Mouse (Mus musculus) frontal cortex, adult (tissue): ENCODE measurements around the gene Gli3.

ENCODE experiments used
- ATAC-seq: cut with Nextera tagmentation; 2 replicates; pipeline ENCODE4 v1.9.2; 2017; ENCODE audit warnings: mild to moderate bottlenecking, moderate library complexity, mixed read lengths; ENCODE audit not compliant: low TSS enrichment

Gene Gli3

DNA sequence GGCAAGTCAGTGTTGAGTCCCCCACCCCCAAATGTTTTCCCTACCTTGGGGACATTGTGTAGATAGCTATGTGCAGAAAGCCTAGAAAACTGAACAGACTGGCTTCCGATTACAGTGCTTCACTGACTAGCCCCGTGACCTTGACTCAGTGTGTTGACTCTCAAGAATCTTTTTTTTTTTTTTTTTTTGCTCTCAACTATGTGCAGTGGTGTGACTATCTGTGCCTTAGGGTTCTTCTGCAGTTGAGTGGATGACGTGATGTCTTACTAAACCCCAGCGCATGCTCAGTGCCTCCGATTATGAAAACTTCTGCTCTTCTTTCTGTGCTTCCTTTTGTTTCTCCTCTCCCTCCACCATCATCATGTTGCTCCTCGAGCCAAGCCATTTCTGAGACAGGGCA is 87.7 kb downstream of the Gli3 start:
- ATAC-seq, result no peak

DNA sequence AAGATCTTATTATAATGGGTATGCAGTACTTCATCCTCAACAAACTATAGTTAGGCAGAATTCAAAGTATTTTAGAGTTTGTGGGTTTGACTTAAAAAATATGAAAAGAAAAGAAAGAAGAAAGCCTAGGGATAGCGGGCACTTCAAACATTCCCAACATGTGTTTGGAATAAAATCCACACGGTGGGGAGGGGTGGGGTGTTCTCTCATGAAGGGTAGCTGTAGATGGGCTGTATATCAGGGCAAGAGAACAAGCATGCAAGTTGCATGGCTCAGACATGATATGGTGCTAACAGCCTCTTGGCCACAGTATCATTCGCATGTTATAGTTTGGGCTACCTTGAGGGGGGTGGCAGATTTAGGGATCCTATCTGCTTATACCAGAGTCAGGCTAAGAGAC is 89.0 kb downstream of the Gli3 start:
- ATAC-seq, result no peak

DNA sequence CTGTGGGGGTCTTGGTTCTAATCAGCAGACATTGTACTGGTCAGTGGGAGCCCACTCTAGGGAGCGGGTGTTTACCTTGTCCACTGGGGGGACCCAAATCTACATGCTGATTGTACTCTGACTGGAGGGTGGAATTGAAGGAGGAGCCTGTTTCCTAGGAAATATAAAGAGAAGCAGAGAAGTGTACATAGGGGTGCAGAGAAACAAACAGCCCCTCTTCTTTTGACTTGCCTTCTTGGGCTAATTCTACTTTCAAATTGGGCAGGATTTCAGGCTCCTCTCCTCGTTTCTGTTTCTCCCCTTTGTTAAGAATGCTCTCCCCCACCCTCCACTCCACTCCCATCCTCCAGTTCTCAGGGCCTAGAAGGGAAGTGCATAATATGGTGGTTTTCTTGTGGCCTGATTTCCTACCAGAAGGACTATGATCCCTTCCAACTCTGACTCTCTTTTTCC is 93.6 kb downstream of the Gli3 start:
- ATAC-seq, result peak; percentile 53

DNA sequence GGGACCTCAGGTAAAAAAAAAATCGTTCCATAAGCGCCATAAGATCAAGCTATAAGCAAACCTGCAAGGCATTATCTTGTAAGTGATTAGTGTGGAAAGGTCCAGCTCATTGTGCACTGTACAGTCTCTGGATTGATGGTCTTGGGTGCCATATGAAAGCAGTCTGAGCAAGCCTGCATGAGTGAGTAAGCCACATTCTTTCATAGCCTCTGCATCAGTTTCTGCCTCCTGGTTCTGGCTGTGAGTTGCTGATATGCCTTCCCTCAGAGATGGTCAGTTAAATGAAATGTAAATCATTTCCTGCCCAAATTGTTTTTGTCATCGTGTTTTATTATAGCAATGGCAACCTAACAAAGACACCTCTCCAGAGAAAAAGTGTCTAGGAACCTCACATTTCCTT is 98.4 kb downstream of the Gli3 start:
- no peak for ATAC-seq

DNA sequence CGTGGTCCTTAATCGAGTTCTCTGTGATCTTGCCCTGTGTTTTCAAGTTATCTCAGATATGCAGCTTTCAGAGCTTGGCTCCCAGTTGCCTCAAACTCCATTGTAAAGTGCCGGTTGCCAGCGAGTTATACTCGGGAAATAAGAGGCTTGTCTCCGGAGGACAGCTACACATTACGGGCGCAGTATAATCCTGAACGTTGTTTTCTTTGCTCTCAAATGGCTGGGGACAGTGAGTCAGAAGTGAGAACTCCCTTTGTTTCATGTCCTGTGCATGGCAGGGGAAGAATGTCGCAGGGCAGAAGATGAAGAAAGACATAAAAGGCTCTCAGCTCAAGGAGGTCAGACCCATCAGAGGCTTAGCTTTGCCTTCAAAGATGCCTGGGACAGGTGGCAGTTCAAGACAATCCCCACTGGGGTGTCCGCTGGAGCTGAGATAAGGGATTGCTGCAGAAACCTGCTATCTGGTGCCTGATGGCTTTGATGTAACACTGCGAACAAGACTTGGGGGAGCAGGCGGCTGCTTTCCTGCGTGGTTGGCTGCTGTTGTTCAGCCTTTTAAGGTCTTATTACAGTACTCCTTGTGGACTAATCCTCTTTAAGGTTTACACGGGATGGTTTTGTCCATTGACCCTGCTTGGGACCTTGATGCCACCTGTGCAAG is 108.0 kb downstream of the Gli3 start:
- peak; percentile 73 for ATAC-seq

DNA sequence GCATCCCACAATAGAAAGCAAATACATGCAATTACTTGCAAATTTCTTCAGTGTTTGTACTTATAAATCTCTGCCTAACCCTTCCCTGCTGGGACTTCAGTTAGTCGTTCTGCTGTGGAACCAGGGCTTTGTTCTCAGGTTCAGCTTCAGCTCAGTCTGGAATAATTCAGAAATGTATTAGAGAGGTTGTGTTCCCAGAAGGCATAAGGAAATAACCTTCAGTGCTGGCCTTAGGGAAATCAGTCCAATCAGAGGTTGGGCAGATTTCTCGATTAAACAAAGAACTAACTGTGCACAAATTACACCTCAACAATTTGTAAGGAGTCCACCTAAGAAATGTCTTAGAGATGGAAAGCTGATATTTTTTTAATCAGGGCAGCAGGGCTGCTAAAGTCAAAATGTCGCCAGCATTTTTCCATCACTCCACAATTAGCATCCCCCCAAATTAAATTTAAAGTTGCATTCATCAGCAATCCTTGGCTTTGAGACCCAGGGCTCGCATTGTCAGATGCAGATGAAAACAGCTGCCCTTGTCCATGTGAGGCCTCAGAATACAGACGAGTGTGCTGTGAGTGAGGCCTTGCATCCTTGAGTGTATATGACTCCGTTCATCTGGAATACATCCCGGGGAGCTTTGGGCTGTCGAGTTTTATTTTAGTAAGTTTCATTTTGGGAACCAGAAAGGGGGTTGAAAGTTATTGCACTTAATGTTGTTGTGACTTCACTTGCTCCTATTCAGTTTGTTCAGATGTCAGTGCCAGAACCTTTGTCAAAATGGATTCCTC is 114.3 kb downstream of the Gli3 start:
- ATAC-seq, result no peak

DNA sequence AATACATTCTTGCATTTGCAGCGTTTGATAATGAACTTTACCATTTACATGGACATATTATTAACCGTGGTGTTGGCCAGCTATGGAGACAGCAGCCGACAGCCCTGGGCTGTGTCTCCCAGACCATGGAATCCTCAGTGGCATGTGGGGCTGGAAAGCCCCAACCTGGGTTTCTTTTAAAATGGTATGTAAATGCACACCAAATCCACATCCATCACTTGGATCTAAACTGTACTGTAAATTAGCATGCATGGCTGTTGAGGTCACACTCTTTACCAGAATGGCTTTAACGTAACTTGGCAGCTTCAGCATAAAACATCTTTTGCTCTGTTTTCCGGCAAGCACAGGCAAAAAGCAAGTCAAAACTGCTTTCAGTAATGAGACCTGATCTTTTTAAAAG is 117.4 kb downstream of the Gli3 start:
- no peak for ATAC-seq

DNA sequence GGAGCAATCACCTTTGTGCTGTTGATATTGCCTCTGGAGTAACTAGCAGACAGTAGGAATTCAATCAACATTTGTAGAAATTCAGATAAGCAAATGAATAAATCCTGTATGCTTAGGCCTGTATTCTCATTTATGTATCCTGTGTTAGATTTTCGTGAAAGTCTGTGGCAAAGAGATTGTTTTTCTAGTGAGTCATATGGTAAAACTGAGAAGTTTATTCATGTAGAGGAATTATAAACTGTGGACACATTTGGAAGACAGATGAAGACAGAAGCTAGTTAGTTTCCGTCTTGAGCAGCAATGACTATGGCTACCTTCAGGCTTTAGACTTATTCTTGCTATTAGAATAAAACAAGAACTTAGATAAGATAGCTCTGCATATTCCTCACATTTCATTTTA is 122.9 kb downstream of the Gli3 start:
- ATAC-seq, result no peak

DNA sequence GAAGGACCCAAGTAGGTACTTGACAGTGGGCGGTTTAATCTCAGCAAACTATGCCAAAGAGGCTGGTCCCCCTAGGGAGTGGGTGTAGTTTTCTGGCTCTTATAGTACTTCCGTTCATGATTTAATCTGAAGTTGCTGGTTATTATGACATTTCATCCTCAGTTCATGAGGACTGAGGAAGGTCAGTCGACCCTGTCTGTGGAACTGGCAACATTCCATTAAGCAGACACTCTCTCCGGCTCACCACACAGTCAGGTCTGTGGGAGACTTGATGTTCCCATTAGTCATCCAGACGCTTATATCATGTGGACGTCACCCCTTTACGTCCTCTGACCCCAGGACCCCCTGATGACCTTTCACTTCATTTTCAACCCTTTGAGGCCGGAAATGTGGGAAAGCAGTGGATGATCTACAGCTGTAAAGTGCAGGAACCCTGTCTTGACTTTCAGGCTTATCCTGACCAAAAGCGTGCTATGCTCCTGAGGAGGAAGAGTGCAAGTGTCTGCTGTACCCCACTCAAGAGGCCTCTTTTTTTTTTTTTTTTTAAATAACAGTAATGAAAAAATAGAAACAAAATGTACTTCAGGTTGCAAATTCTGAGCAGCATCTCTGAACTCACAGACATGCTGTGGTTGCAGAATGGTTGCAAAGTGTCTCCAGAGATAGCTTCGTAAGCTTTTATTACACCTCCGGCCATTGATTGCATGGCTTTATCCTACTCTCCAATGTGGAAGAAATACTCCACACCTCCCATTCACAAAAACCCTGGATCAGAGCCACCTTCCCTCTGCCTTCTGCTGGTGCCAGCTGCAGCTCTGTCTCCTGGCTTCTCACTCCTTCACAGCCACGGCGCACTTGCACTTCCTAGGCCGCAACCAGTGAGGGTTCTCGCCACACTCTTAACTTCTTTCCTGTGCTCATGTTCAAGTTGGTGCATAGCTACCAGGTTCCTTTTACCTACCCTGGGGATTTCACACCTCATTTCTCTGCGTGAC is 125.5 kb downstream of the Gli3 start:
- peak; percentile 93 for ATAC-seq

DNA sequence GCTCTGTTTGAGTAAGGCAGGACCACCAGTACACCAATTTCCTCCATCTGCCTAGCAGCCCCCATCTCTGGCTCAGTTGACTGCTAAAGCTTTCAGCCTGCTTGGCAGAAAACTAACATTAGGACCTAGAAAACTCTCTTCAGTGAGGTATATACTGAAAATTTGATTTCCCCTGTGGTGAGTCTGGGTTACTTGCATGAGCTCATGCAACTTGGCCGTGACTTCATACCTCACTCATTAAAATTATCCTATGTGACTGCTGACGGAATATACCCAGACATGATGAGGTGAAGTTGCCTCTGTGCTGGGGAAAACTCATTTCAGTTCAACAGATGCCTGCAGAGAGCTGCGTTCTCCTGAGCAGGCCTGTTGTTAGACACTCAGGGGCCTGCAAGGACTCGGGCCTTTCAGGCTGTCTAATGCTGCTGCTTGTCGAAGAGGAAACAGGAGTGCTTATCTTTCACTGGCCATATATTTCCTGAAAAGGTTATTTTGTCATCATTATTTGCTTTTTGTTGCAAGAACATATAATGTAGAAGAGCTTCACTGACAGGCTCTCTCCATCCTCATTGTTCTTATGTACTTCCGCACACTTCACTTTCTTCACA is 127.4 kb downstream of the Gli3 start:
- ATAC-seq, result no peak

DNA sequence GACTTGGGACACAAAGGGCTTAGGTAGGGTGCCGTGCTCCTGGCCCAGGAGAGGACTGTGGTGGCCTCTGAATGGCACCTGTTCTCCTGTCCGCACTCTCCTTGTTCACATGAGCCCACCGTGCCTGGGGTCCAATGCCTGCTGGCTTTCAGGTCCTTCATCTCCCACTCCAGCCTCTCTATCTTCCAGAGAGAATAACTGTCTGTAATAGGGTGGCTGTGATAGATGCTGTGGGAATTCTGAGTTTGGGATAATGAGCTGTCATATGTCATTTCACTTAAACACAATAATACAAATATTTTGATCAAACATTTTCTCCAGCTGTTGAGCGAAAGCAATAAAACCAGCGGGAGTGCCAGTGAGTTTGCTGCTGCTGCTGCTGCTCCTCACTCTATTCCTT is 133.6 kb downstream of the Gli3 start:
- ATAC-seq, result no peak

DNA sequence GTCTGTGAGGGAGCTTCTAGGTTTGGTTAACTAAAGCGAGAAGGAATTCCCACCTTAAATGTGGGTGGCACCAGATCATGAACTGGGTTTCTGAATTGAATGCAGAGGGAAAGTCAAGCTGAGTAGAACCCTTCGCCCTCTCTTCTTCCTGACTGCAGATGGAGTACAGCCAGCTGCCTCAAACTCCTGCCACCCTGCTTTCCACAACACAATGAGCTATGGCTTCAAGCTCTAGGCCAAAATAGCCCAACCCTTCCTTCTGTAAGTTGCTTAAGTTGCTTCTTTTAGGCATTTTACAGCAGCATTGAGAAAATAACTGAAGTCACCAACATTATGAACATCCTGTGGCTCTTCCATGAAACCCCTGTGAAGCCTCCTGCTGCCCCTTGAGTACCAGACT is 136.7 kb downstream of the Gli3 start:
- no peak for ATAC-seq

DNA sequence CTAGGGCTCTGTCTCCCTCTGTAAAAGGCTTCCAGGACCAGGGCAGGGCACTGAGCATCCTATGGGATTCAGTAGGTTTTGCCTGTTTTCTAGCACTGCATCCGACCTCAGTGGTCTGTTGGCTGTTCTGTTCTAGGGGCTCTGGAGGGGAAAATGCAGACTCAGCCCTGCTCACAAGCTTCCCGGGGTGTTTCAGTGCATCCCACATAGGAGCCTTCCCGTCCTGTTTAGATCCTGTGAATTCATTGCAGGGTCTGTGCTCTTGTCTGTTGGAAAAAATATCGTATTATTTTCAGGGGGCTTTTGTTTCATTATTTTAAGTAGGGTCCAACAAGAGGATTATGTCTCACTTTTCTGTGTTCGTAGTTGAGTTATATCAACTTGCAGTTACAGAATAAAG is 139.1 kb downstream of the Gli3 start:
- no peak for ATAC-seq

DNA sequence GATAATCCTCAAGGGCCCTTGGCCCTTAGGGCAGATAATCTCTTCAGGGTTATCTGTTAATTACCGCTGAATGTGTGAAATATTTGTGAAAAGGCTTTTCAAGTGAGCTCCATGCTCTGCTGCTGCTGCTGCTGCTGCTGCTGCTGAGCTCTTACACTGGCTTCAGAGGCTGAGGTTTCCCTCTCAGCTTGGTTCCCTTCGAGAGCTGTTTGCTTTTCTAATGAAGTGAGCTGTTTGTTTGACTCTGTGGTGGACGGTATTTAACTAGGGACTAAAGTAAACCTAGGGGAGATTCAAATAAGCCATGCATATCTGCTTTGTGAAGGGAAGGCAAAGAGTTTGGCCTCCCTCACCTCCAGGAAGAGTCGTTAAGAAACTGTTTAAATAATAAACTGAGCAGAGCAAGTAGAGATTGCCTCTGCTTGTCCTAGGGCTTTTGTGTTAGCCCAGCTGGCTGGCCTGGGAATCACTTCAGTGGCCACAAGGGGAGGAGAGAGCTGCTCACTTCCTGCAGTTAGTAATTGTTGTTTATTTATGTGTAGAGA is 139.7 kb downstream of the Gli3 start:
- ATAC-seq, result no peak

DNA sequence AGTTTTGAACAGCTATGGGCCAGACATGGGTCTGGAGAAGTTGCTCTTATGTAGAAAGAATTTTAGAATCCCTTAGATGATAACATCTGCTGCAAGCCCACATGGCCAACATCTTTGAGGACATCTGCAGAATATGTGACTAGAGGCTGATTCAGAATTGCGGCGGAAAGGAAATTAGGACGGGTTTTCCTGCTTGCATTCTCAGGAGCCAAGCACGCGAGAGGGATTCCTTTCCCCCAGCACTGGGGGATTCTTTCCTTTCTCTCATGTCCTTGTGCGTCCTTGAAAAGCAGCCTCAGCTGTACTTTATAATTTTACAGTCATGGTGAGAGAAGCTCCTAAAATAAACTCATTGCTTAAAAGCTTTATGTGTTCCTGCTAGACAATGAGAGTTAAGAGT is 141.0 kb downstream of the Gli3 start:
- no peak for ATAC-seq

DNA sequence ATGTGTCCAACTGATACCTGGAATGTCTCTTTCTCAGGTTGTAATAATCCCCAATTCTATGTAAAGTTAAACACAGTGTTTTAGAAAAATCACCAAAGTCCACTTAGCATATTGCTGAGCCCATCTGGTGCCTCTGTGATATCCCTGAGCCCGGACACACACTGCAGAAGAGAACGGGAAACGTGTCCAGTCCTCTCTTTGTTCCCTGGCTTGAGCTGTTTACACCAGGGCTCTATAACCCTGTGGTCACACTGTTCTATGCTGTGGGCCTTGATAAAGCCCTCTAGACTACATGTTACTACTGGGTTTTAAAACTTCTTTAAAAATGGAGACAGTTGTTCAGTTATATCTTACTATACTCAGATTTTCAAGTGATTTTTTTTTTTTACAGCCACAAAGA is 154.4 kb downstream of the Gli3 start:
- no peak for ATAC-seq

DNA sequence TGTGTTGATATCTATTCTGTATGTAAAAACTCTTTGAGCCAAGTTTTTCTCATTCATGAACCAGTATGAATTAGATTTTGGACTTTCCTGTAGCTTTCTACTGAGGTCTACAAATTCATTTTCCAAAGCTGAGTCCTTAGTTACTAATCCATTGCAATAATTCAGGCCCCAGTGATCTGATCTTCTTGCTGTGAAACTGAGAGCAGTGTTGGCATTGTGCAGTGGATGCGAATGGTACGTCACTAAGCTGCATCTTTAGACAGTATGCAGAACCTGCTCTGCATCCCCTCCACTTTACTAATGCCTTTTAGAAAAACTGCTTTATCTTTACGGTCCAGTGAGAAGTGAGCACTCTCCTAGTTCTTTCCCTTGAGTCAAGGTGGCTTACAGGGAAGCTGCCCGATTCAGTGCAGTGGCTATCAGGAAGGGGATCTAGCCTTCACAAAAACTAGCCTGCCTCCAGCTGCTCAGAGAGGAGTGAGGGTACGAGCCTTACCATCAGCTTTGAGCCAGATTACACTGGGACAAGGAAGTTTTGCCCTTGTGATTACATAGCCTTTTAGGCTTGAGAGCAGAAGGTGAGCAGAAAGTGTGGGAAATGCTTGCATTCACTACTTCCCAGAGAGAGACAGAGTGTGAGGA is 155.1 kb downstream of the Gli3 start:
- ATAC-seq, result no peak

DNA sequence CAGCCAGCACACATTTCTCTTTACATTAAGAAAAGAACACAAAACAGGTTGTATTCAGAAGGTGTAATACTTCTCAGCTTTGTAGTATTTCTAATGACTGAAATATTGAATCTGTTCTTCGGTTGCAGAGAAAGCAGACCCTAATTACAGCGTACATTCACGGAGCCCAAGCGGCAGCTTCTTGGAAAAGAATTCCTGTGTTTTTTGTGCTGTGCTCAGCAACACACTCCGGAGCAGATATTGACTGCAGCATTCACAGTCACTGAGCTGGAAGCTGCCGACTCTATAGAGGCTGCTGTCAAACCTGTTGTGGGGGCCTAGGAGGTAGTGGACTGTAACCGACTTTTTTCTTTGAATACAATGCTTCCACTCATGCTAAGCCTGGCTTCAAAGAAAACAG is 158.0 kb downstream of the Gli3 start:
- no peak for ATAC-seq

DNA sequence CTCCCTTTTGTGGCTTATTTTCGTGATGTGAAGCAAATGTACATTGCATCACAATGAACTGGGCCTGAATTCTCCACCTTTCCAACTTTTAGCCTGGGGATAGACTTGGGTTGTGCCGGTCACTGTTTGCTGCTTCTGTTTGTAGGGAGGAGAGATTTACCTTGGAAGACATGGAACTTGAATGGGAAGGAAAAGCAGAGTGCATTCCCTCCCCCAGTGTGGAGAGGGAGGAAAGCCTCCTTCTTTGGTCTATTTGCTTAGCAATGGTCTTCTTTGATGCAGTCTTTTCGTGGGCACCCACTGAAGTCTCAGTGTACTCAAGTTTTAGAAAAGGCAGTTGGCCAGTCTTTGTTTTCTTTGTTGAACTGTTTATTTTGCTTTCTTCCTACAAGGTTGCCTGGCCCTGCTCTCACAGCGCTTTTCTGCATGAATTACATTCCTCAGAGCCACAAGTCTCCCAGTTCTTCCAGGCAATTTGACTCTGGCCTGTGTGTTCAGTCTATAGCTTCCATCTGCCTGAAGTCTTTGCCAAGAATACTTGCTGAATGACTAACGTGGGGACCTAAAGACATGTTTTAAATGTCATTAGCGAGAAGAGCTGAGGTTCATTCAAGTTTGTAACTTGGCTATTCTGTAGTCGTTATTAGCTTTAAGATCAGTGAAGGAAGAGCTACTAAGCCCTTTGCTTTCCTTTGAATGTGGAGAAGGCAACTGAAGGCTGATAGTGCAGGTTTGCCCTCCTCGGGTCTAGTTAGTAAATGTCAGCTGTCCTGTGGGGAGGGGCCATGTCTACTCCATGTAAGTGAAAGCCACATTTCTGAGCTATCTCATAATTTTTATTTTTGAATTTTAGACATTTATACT is 161.7 kb downstream of the Gli3 start:
- ATAC-seq, result 0 out of 2 replicates have a peak, but pooled peaks have one; percentile 23

DNA sequence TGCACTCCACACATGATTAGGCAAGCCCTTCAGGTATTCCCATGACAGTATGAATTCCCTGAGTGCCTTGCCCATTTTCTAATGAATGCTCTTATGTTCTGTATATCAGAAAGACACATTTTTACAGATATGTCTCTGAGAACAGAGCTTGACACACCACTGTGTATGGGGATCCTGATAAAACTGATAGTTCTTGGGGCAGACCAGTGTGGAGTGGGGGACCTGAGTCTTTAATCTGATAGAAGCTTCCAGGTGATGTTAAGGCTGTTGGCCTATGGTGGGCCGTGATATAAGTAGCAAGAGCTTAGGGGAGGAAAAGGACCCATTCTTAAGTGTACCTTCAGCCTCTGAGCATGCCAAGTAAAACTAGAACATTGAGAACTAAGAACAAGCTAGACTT is 178.5 kb downstream of the Gli3 start:
- ATAC-seq, result no peak; the same call in none of the 2 replicates
